Mouse (Mus musculus) inflammation-experienced regulatory T-cells, adult 16 weeks (primary cell): ENCODE data around the gene Htr2c. TPM values are rescaled to one million over a fixed set of nuclear protein-coding genes. Genes with fewer than 3 reads are reported as not detected.

ENCODE experiments used
- polyA plus RNA-seq: library from polyadenylated mRNA; unstranded; fragments of 100-300 nt; shearing (Covaris generic); gene quantifications from one replicate; pipeline ENCODE4 v1.2.1, GENCODE M21; 2017

The Htr2c gene
- polyA plus RNA-seq, result not detected

GRCm38 (mm10) chrX:146962258-146962913, at the start of gene Htr2c:
Gene Htr2c, plus strand, starts transcription at chrX:146962513.

